Mouse (Mus musculus) layer of hippocampus, adult 18-20 months (tissue): ENCODE measurements around the gene Cd300lb. TPM values are rescaled to one million over a fixed set of nuclear protein-coding genes. Genes with fewer than 3 reads are reported as not detected.

Experiments
- DNase-seq, 2 experiments: peaks; one replicate each; pipeline ENCODE4 v3.0.0; 2022; ENCODE audit warnings: low spot score in 2 of 2
- total RNA-seq, 2 experiments: library from RNA; stranded (reverse); gene quantifications; 2 replicates each; pipeline ENCODE4 v1.2.3; 2021

Gene Cd300lb
- total RNA-seq, 2 experiments from 2014 or later: not detected

GRCm38 (mm10) chr11:114884380-114885100 lies 49.6 kb downstream of the Cd300lb start:
- DNase-seq: no peak

- no peak for DNase-seq
Observed at GRCm38 (mm10) chr11:114883251-114883789, 50.9 kb downstream of the Cd300lb start.

- peak in 1 of 2 experiments; percentile 57 for DNase-seq
Observed at GRCm38 (mm10) chr11:114880589-114880988, 53.6 kb downstream of the Cd300lb start.

- DNase-seq: no peak
Observed at GRCm38 (mm10) chr11:114880185-114880584, 54.0 kb downstream of the Cd300lb start.

- DNase-seq: no peak
Observed at GRCm38 (mm10) chr11:114879666-114880065, 54.5 kb downstream of the Cd300lb start.

- peak in 1 of 2 experiments; percentile 73 for DNase-seq
Observed at GRCm38 (mm10) chr11:114877145-114877544, 57.0 kb downstream of the Cd300lb start.

GRCm38 (mm10) chr11:114876621-114877020 lies 57.6 kb downstream of the Cd300lb start:
- DNase-seq: no peak

- DNase-seq: no peak
Observed at GRCm38 (mm10) chr11:114876176-114876575, 58.0 kb downstream of the Cd300lb start.

- peak in 1 of 2 experiments; percentile 10 for DNase-seq
Observed at GRCm38 (mm10) chr11:114875301-114875801, 58.8 kb downstream of the Cd300lb start.

- DNase-seq: no peak
Observed at GRCm38 (mm10) chr11:114874226-114875145, 59.7 kb downstream of the Cd300lb start.

- DNase-seq: no peak
Observed at GRCm38 (mm10) chr11:114873022-114873817, 61.0 kb downstream of the Cd300lb start.

Other genes with a start within 250 kb of the Cd300lb start
- 1 to 10 TPM; 1.6 to 2.1 TPM for gene Dnaic2, start 207.0 kb downstream of the Cd300lb start, total RNA-seq
- 1 to 10 TPM; 3.0 to 3.1 TPM for gene Kif19a, start 169.0 kb downstream of the Cd300lb start, total RNA-seq
- gene Btbd17, start 138.4 kb downstream of the Cd300lb start, total RNA-seq: 10 to 100 TPM; 18.7 to 23.2 TPM
- not detected for gene Gpr142, start 135.5 kb downstream of the Cd300lb start, total RNA-seq
- gene Gprc5c, start 83.2 kb downstream of the Cd300lb start, total RNA-seq: 1 to 10 TPM; 3.3 to 3.7 TPM
- under 1 TPM; 0.41 to 0.50 TPM for gene Cd300a, start 44.3 kb downstream of the Cd300lb start, total RNA-seq
- gene Cd300c, start 34.8 kb upstream of the Cd300lb start, total RNA-seq: not detected
- gene Cd300ld, start 55.5 kb upstream of the Cd300lb start, total RNA-seq: not detected
- gene Cd300c2, start 67.5 kb upstream of the Cd300lb start, total RNA-seq: 1 to 10 TPM; 3.9 to 4.1 TPM
- not detected for gene Cd300ld2, start 81.8 kb upstream of the Cd300lb start, total RNA-seq
- 1 to 10 TPM in 1 of 2 experiments, under 1 TPM in 1; 0.53 to 1.1 TPM for gene Cd300ld4, start 92.6 kb upstream of the Cd300lb start, total RNA-seq
- 1 to 10 TPM in 1 of 2 experiments, not detected in 1; 1.0 TPM for gene Cd300ld5, start 103.4 kb upstream of the Cd300lb start, total RNA-seq
- gene Cd300ld3, start 114.0 kb upstream of the Cd300lb start, total RNA-seq: 1 to 10 TPM in 1 of 2 experiments, not detected in 1; 1.8 TPM
- gene Cd300e, start 127.8 kb upstream of the Cd300lb start, total RNA-seq: not detected
- gene Rab37, start 157.0 kb upstream of the Cd300lb start, total RNA-seq: 1 to 10 TPM; 3.7 to 4.2 TPM
- under 1 TPM; 0.45 to 0.51 TPM for gene Cd300lf, start 199.6 kb upstream of the Cd300lb start, total RNA-seq
- gene Slc9a3r1, start 229.0 kb upstream of the Cd300lb start, total RNA-seq: 10 to 100 TPM; 66.9 to 70.4 TPM